Mouse (Mus musculus) hindbrain, embryonic 15.5 days (tissue): ENCODE measurements around the gene Sipa1l1. TPM values are rescaled to one million over a fixed set of nuclear protein-coding genes. Genes with fewer than 3 reads are reported as not detected.

ENCODE experiments used
- ATAC-seq: fragments of 200-750 bp; cut with Nextera tagmentation; 2 replicates; pipeline ENCODE4 v1.8.0; 2017; ENCODE audit warnings: low read depth, moderate number of reproducible peaks, moderate TSS enrichment; ENCODE audit not compliant: low FRiP score
- H3K27ac ChIP-seq: fragments of 300-500 bp; sonication (generic); replicated peaks from 2 replicates; pipeline ENCODE4 v1.5.1; 2015; ENCODE audit warnings: mild to moderate bottlenecking, inconsistent platforms
- H3K27me3 ChIP-seq: fragments of 300-500 bp; sonication (generic); 2 replicates; pipeline ENCODE4 v1.6.1; 2015; ENCODE audit warnings: control low read depth, inconsistent platforms
- H3K36me3 ChIP-seq: fragments of 300-500 bp; sonication (generic); 2 replicates; pipeline ENCODE4 v1.6.1; 2015; ENCODE audit warnings: control low read depth, inconsistent platforms
- H3K4me1 ChIP-seq: fragments of 300-500 bp; sonication (generic); replicated peaks from 2 replicates; pipeline ENCODE4 v1.6.1; 2015; ENCODE audit warnings: control low read depth, inconsistent platforms
- H3K4me2 ChIP-seq: fragments of 300-500 bp; sonication (generic); 2 replicates; pipeline ENCODE4 v1.6.1; 2015; ENCODE audit warnings: moderate library complexity, mild to moderate bottlenecking, inconsistent platforms
- H3K4me3 ChIP-seq: fragments of 300-500 bp; sonication (generic); 2 replicates; pipeline ENCODE4 v1.5.1; 2015; ENCODE audit warnings: mild to moderate bottlenecking, inconsistent platforms
- H3K9ac ChIP-seq: fragments of 300-500 bp; sonication (generic); 2 replicates; pipeline ENCODE4 v1.6.1; 2015; ENCODE audit warnings: inconsistent platforms
- H3K9me3 ChIP-seq: fragments of 300-500 bp; sonication (generic); 2 replicates; pipeline ENCODE4 v1.6.1; 2016; ENCODE audit warnings: control low read depth, inconsistent platforms
- WGBS: fragments of 180-500 bp; shearing (Covaris S2); methylation state at CpG from one replicate; pipeline ENCODE4 v1.1.7; 2015; 5-methylcytosine and 5-hydroxymethylcytosine counted together
- polyA plus RNA-seq: library from polyadenylated mRNA; unstranded; fragments of >200 nt; fragmentation: Nextera tagmentation; extraction: Ambion mirVana; gene quantifications from 2 replicates; pipeline ENCODE4 v1.2.1, GENCODE M21; 2015

Sipa1l1 gene
- polyA plus RNA-seq, 1 experiment from 2014 or later: 14.1 TPM

GRCm38 (mm10) chr12:82196615-82197146 lies 27.6 kb downstream of the Sipa1l1 start:
- Histone ChIP-seq H3K27ac (no peak overlapping the region), H3K36me3 (no peaks in the 10 kb centered on the region), H3K9ac (no peak overlapping the region), H3K27me3 (no peaks in the 10 kb centered on the region), H3K4me2 (no peak overlapping the region), H3K9me3 (no peaks in the 10 kb centered on the region), H3K4me1 (peaks cover 11% of the 10 kb centered on the region; the same call in 1 of the 2 replicates), H3K4me3 (no peak overlapping the region)
- no peak for ATAC-seq
- 15% methylated on average over 7 of the region's 7 CpGs for whole genome bisulfite sequencing

GRCm38 (mm10) chr12:82197207-82197606 lies 28.1 kb downstream of the Sipa1l1 start:
- no peaks in the 10 kb centered on the region for H3K9me3 ChIP-seq
- WGBS: 52% methylated on average over 2 of the region's 2 CpGs
- peaks cover 11% of the 10 kb centered on the region; the same call in 1 of the 2 replicates for H3K4me1 ChIP-seq
- H3K4me3 ChIP-seq: no peak overlapping the region
- no peaks in the 10 kb centered on the region for H3K27me3 ChIP-seq
- no peak overlapping the region for H3K9ac ChIP-seq
- no peak for ATAC-seq
- H3K27ac ChIP-seq: no peak overlapping the region
- H3K36me3 ChIP-seq: no peaks in the 10 kb centered on the region
- H3K4me2 ChIP-seq: no peak overlapping the region

- Histone ChIP-seq H3K4me3 (no peak overlapping the region), H3K27ac (no peak overlapping the region), H3K27me3 (no peaks in the 10 kb centered on the region), H3K9ac (no peak overlapping the region), H3K9me3 (no peaks in the 10 kb centered on the region), H3K4me1 (peaks cover 11% of the 10 kb centered on the region; the same call in 1 of the 2 replicates), H3K36me3 (no peaks in the 10 kb centered on the region), H3K4me2 (no peak overlapping the region)
- ATAC-seq: no peak
- 94% methylated on average over 6 of the region's 6 CpGs for WGBS
These were observed 30.2 kb downstream of the Sipa1l1 start for GRCm38 (mm10) chr12:82199286-82199685.

- WGBS: 87% methylated on average over 6 of the region's 6 CpGs
- ATAC-seq: no peak
- no peak overlapping the region for H3K9ac ChIP-seq
- no peak overlapping the region for H3K4me3 ChIP-seq
- no peaks in the 10 kb centered on the region for H3K9me3 ChIP-seq
- no peaks in the 10 kb centered on the region for H3K4me1 ChIP-seq
- H3K4me2 ChIP-seq: no peak overlapping the region
- H3K27ac ChIP-seq: no peak overlapping the region
- H3K27me3 ChIP-seq: no peaks in the 10 kb centered on the region
- H3K36me3 ChIP-seq: no peaks in the 10 kb centered on the region
These were observed 35.0 kb downstream of the Sipa1l1 start for GRCm38 (mm10) chr12:82204106-82204505.

GRCm38 (mm10) chr12:82206857-82207647 lies 37.9 kb downstream of the Sipa1l1 start:
- Histone ChIP-seq H3K4me3 (no peak overlapping the region), H3K36me3 (no peaks in the 10 kb centered on the region), H3K9me3 (no peaks in the 10 kb centered on the region), H3K27me3 (no peaks in the 10 kb centered on the region), H3K4me1 (no peaks in the 10 kb centered on the region), H3K27ac (no peak overlapping the region), H3K9ac (no peak overlapping the region), H3K4me2 (no peak overlapping the region)
- no peak for ATAC-seq
- WGBS: 94% methylated on average over 8 of the region's 8 CpGs

GRCm38 (mm10) chr12:82208046-82208445 lies 38.9 kb downstream of the Sipa1l1 start:
- 93% methylated on average over 3 of the region's 3 CpGs for WGBS
- H3K27me3 ChIP-seq: no peaks in the 10 kb centered on the region
- no peaks in the 10 kb centered on the region for H3K9me3 ChIP-seq
- H3K4me1 ChIP-seq: no peaks in the 10 kb centered on the region
- ATAC-seq: no peak
- no peak overlapping the region for H3K4me2 ChIP-seq
- H3K27ac ChIP-seq: no peak overlapping the region
- no peaks in the 10 kb centered on the region for H3K36me3 ChIP-seq
- no peak overlapping the region for H3K4me3 ChIP-seq
- no peak overlapping the region for H3K9ac ChIP-seq

GRCm38 (mm10) chr12:82208611-82209010 lies 39.5 kb downstream of the Sipa1l1 start:
- H3K4me3 ChIP-seq: no peak overlapping the region
- H3K27me3 ChIP-seq: no peaks in the 10 kb centered on the region
- ATAC-seq: no peak
- 86% methylated on average over 4 of the region's 4 CpGs for WGBS
- H3K27ac ChIP-seq: no peak overlapping the region
- no peak overlapping the region for H3K9ac ChIP-seq
- H3K4me1 ChIP-seq: no peaks in the 10 kb centered on the region
- no peak overlapping the region for H3K4me2 ChIP-seq
- no peaks in the 10 kb centered on the region for H3K9me3 ChIP-seq
- H3K36me3 ChIP-seq: no peaks in the 10 kb centered on the region

GRCm38 (mm10) chr12:82209753-82210152 lies 40.6 kb downstream of the Sipa1l1 start:
- no peak overlapping the region for H3K4me2 ChIP-seq
- no peaks in the 10 kb centered on the region for H3K4me1 ChIP-seq
- H3K27me3 ChIP-seq: no peaks in the 10 kb centered on the region
- H3K9ac ChIP-seq: no peak overlapping the region
- H3K9me3 ChIP-seq: no peaks in the 10 kb centered on the region
- no peak overlapping the region for H3K27ac ChIP-seq
- H3K36me3 ChIP-seq: no peaks in the 10 kb centered on the region
- ATAC-seq: no peak
- no peak overlapping the region for H3K4me3 ChIP-seq
- WGBS: 63% methylated on average over 2 of the region's 2 CpGs

GRCm38 (mm10) chr12:82213056-82213455 lies 43.9 kb downstream of the Sipa1l1 start:
- Histone ChIP-seq H3K36me3 (no peaks in the 10 kb centered on the region), H3K27ac (no peak overlapping the region), H3K4me2 (no peak overlapping the region), H3K9me3 (no peaks in the 10 kb centered on the region), H3K4me1 (no peaks in the 10 kb centered on the region), H3K27me3 (no peaks in the 10 kb centered on the region), H3K9ac (no peak overlapping the region), H3K4me3 (no peak overlapping the region)
- ATAC-seq: no peak
- WGBS: 83% methylated on average over 2 of the region's 2 CpGs

GRCm38 (mm10) chr12:82214916-82215315 lies 45.8 kb downstream of the Sipa1l1 start:
- Histone ChIP-seq H3K27me3 (no peaks in the 10 kb centered on the region), H3K4me3 (no peak overlapping the region), H3K4me2 (no peak overlapping the region), H3K4me1 (no peaks in the 10 kb centered on the region), H3K27ac (no peak overlapping the region), H3K9ac (no peak overlapping the region), H3K9me3 (no peaks in the 10 kb centered on the region), H3K36me3 (no peaks in the 10 kb centered on the region)
- 87% methylated on average over 5 of the region's 5 CpGs for WGBS
- ATAC-seq: no peak

GRCm38 (mm10) chr12:82216801-82217553 lies 47.9 kb downstream of the Sipa1l1 start:
- 76% methylated on average over 6 of the region's 6 CpGs for WGBS
- H3K9me3 ChIP-seq: no peaks in the 10 kb centered on the region

GRCm38 (mm10) chr12:82218201-82218600 lies 49.1 kb downstream of the Sipa1l1 start:
- Histone ChIP-seq H3K27ac (no peak overlapping the region), H3K4me2 (no peak overlapping the region), H3K4me3 (no peak overlapping the region), H3K4me1 (no peaks in the 10 kb centered on the region), H3K9me3 (no peaks in the 10 kb centered on the region), H3K36me3 (no peaks in the 10 kb centered on the region), H3K27me3 (no peaks in the 10 kb centered on the region), H3K9ac (no peak overlapping the region)
- 92% methylated on average over 7 of the region's 7 CpGs for WGBS
- ATAC-seq: no peak

More at GRCm38 (mm10) chr12:82216801-82217553, 47.9 kb downstream of the Sipa1l1 start:
- no peak overlapping the region for H3K4me2 ChIP-seq
- no peaks in the 10 kb centered on the region for H3K36me3 ChIP-seq
- ATAC-seq: no peak
- no peaks in the 10 kb centered on the region for H3K27me3 ChIP-seq
- H3K4me1 ChIP-seq: no peaks in the 10 kb centered on the region
- H3K9ac ChIP-seq: no peak overlapping the region
- H3K4me3 ChIP-seq: no peak overlapping the region
- H3K27ac ChIP-seq: no peak overlapping the region
